Mouse (Mus musculus): ENCODE measurements around the gene Nktr.

Gene Nktr

DNA sequence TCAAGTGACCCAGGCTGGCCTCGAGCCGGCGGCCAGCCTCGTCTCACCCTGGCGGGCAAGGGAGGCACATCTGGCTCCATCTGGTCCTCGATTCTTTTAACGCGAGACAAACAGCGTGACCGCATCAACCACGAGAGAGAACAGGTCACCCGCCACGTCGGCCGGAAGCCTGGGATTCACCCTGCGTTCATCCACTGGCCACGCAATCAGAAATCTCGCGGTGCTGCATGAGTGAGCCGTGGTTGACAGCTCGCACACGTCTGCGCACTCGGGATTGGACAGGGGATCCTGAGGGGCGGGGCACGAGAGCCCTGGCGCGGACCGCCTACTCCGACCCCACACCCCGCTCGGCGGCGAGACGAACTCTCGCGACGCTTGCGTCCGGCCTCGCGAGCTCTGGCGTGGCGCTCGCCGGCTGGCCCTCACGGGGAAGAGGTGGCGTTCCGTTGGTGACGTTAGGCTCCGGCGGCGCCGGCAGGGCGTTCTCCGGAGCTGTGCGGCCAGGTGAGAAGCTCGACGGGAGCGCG is at the start of gene Nktr:
Gene Nktr, plus strand, starts transcription at position 378 of the 527 bp plus-strand sequence.
- DNase-seq (ENCODE audit: low spot score), result peak; percentile 98

DNA sequence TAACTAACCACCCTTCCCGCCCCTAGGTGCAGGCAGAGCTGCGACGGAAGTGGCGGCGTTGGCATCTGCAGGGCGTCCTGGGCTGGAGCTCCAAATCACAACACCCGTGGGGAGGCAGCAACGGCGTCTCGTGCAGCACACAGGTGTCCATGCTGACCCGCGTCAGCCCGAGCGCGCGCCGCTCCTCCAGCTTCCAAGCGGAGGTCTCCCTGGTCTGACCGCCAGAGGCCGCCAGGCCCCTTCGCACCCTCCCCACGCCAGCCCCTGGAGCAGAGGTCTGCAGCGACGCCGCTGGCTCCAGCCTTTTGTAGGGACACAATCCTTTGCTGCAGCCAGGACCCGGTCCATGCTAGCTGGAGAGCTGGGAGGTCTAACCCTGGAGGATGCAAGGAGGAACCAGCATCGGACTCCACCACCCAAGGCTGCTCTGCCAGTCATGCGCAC is 49.6 kb upstream of the Nktr start:
- peak; percentile 74 for DNase-seq (ENCODE audit: low spot score)

DNA sequence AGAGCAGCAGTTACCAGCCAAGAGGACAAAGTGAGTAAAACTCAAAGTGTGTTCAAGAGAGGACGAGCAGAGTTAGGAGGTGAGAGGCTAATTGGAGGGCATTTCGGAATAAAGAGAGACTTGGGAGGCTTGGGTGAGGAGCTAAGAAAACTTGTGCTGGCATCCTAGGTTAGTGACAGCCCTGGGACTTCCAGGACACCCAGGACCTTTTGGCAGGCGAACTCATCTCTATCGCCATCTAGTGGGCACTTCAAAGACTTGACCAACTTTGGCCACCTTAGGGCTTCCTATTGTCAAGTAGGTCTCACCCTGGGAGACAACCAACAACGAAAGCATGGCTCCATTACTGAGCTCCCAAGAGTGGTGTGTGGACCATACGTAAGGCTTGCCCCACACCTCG is 47.7 kb upstream of the Nktr start:
- DNase-seq (ENCODE audit: low spot score), result peak; percentile 76

DNA sequence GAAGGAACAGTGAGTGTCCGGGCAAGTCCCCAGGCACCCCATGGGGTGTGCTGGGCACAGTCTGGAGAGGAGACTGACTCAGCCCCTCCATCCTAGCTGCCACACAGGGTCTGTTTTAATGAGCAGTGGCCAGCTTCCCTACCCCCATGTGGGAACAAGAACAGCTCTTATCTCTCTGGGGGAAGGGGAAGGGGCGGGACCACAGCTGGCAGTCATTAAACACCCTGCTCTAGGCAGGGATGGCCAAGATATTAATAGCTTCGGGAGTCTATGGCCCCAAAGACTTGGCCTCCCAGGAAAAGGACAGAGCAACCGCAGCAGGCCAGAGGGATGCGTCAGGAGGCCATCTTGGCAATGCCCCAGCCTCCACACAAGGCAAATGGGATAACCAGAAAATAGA is 46.7 kb upstream of the Nktr start:
- no peak for DNase-seq (ENCODE audit: low spot score)

DNA sequence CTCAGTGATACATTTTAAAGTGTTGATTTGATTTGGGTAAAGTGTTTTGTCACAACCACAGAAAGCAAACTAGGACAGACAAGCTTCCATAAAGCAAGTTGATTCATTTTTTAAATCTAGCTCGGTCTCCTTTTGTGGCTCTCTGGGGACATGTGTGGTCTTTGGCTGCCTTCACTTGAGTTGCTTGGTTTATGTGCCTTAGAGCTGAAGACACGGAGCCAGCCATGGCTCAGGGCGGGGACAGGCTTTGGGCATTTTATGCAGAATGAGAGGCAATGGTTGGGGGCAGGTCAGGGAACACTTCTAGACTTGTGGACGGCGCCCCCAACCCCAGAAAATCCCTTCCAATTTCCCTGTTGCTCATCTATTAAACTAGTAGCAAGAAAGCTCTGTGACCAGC is 45.3 kb upstream of the Nktr start:
- DNase-seq (ENCODE audit: low spot score), result no peak

DNA sequence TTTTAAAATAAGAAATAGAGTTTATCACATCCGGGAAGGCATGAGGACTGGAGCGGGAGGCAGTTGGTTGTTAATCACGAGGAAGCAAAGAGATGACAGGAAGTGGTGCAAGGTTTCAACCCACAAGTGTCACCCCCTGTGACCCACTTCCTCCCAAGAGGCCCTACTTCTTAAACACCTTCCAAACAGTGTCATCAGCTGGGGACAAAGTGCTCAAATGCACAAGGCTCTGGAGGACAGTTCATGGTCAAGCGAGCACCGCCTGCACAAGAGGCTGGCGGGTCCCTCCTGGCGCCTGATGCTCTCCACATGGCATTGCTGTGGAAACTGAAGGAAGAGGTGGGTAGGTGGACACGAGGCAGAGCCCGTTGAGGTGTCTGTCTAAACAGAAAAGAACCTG is 44.0 kb upstream of the Nktr start:
- no peak for DNase-seq (ENCODE audit: low spot score)

DNA sequence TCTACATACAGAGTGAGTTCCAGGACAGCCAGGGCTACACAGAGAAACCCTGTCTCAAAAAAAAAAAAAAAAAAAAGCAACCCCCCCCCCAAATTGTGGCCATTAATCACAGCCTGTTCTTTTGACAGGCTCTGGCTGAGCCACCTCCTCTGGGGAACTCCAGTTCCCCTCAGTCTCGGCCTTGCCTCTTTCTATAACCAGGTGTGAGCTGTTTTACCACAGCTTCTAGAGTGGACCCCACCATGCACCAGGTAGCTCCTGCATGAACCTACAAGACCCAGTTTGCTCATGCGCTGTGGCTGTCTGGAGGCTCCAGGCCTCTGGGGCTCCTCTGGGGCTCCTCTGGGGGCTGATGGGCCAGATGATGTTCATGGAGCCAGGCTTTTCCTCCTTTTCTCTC is 43.4 kb upstream of the Nktr start:
- DNase-seq (ENCODE audit: low spot score), result no peak

DNA sequence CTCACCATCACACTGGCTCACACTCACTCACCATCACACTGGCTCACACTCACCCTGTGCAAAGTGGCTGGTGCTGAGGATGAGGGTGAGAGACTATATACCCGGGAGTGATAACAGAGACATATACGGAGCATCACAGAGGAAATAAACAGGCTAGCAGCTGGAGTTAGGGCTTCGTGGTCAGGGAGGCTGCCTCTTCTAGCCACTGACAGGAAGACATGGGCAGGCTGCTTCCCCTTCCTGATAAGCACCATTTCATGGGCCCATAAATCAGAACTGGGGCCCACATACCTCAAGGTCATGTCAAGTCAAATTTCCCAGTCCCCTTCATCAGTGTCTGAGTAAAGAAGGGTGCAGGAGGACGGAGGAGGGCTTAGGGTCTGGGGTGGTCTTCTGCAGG is 41.9 kb upstream of the Nktr start:
- no peak for DNase-seq (ENCODE audit: low spot score)

DNA sequence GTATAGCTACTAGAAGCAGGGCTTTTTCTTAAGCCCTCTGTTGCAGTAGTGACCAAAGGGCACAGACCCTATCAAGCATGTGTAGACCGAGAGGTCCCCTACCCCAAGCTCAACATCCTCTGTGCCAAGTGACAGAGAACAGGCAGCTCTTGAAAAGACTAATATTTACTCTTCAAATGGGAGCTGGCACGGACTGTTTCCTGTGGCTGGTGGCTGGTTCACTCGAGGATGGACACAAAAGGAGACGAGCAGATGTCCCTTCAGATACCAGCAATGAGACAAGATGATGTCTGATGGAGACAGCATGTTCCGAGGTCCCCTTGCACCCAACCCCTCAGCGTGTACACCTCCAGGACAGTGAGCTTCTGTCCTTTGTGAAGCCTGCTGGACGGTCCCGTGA is 41.5 kb upstream of the Nktr start:
- no peak for DNase-seq (ENCODE audit: low spot score)

DNA sequence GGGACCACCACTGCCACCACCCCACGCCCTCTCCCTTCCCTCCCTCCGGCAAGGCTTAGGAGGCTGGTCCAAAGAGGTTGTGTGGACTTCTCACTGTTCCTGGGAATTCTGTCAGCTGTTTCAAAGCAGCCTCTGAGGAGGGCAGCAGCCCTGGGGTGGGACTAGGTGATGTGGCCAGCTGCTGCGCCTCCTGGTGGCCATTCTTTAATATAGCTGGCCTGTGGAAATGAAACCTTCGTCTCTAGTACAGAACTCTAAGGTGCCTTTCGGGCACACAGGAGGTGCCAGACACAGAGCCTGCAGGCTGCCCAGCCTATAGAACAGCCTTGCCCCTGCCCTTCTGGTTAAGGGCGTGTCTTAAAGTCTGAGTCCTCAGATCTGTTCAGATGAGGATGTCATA is 39.4 kb upstream of the Nktr start:
- DNase-seq (ENCODE audit: low spot score), result peak; percentile 47

DNA sequence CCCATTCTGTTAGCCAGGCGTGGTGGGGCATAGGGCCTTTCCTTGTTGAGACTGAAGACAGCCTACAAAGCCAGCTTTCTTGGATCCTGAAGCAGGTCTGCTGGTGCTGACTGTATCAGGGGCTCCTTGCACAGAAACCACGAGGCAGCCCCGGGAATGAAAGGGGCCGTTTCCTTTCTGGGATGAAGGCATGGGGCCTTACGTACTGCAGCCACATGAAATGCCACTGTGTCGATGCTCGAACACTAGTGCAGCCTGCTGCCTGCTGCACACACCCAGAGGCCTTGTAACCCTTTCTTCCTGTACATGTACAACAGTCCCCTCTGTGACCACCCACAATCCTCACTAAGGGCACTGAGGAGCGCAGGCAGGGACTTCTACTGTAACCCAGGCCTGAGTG is 37.8 kb upstream of the Nktr start:
- no peak for DNase-seq (ENCODE audit: low spot score)

DNA sequence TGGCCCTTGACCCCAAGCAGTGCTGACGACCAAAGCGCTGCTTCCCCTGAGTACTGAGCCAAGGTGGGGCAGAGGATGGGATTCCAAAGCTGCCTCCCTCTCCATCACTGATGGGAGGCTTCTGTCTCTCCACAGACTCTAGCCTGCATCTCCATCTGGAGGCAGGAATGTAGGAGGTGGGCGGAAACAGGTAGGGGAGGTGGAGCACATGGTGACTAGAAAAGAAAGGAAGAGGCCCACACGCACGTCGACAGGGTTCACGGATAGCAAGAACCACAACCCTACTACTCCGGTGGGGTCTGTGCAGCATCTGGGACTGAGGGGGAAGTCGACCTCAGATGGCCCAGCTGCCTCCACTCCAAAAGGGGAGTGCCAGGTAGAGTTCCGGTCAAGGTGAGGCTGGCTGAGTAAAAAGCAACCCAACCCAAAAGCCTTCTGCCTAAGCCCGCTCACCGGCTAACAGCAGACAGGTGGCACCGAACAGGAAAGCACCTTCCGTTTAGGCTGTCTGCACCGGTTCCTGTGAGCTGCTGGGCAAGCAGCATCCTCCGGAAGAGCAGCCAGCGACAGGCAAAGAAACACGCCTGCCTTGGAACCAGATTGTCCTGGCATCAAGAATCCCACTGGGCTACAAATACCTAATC is 36.8 kb upstream of the Nktr start:
- no peak for DNase-seq (ENCODE audit: low spot score)

DNA sequence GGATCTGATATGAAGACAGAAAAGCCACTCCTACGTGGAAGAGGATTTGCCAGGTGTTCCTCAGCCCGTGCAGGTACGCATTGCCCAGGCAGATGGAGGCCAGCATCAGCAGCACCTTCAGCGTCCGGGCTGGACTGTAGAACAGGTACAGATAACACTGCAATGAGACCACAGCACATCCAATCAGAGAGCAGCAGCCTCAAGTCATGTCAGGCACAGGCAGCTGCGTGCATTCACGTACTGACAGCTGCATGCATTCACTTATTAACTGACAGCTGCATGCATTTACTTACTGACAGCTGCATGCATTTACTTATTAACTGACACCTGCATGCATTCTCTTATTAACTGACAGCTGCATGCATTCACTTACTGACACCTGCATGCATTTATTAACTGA is 34.3 kb upstream of the Nktr start:
- no peak for DNase-seq (ENCODE audit: low spot score)

DNA sequence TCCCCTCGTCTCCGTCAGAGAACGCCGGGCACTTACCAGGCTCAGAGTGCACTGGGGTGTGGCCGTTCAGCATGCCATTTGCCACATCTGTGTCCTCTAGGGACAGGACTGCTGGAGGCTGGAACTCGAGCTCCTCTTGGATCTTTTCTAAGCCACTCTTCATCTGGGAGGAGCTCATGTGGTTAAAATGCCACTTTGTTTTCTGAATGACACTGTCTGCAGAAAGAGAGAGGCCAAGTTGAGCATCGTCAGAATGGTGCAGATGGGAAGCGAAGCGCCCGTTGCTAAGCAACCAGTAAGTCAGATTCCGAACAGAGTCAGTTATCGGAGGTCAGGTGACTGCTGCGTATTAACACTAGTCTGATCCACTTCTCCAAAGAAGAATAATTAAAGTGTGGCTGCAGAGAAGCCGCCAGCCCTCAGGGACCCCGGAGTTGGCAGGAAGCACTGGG is 28.7 kb upstream of the Nktr start:
- DNase-seq (ENCODE audit: low spot score), result no peak

DNA sequence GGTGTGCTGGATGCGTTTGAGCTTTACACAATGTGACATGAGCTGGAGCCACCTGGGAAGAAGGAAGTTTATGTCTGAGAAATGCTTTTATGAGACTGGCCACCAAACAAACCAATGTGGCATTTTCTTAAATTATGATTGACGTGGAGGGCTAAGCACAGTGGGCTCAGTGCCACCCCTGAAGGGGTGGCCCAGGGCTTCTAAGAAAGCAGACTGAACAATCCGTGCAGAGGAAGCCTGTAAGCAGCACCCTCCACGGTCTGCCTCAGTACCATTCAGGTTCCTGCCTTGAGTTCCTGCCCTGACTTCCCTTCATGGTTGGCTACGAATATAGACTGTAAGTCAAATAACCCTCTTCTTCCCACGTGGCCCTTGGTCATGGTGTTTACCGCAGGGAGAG is 28.2 kb upstream of the Nktr start:
- DNase-seq (ENCODE audit: low spot score), result no peak

DNA sequence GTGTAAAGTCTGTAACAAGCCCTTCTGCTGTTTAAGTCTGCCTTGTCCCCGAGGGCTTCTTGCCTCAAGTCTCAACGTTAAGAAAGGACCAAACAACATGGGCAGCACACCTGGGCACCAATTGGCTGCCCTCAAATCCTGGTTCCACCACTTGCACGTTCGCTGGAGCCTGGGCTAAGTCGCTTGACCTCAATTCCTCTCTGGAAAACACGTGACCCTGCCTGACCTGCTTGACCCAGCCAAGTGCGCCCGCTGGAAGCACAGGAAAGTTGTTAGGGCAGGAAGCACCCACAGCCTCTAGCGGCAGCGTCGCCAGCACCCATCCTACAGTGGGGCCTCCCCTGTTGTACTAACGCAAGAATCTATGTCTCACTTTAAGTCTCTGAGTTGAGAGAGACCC is 24.2 kb upstream of the Nktr start:
- DNase-seq (ENCODE audit: low spot score), result no peak

DNA sequence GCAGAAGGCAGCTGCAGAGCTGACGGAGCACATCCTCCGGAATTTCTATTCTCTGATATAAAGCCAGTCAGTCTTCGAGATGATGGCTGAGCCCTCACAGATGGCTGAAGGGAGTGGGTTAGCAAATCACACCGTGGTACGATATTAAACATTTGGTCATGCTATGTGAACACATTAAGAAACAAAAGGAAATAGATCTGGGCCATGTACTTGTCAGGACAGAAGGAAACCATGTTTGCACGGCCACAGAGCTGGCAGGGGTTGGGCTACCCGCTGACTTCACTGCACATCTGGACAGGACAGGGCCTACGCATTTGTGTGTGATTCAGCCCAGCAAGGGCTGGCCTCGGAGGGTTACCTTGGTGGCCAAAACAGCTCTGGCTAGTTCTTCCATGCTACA is 22.3 kb upstream of the Nktr start:
- DNase-seq (ENCODE audit: low spot score), result no peak

DNA sequence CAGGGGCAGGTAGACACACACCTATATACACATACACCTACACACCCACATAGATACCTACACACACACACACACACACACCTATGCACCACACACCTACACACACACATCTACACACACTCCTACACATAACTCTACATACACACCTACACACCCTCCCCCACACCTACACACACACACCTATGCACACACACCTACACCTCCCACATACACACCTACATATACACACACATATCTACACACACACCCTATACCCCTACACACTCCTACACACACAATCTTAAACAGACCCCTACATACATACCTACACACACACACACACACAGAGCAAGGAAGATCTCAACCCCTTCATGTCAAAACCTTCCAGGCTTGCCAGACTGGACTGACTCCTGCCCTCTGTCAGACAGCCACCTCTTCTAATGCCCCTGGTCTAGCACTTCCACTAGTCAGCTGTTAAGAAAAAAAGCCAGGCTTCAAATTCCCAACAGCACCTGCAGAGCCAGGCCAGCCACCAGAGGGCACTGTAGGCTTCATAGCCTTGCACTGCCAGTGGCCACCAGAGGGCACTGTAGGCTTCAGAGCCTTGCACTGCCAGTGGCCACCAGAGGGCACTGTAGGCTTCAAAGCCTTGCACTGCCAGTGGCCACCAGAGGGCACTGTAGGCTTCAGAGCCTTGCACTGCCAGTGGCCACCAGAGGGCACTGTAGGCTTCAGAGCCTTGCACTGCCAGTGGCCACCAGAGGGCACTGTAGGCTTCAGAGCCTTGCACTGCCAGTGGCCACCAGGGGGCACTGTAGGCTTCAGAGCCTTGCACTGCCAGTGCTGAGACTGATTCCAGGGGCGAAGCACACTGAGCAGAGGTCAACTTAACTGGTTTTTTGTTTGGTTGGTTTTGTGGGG is 21.6 kb upstream of the Nktr start:
- peak; percentile 60 for DNase-seq (ENCODE audit: low spot score)

DNA sequence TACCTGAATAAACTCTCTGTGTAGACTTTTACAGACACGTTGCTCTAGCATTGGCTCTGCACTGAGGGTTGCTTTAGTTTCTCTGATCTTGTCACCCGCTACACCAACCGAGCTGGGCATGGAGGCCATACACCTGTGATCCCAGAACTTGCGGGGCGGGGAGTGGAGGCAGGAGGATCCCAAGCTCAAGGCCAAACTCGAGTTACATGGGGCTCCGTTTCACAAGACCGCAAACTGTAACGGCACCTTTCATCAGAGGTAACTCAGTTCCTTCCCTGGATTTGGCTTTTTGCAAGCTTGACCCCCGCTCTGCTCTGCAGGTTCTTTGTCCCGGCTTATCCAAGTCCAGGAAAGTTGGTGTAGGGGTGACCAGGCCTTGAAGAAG is 14.7 kb upstream of the Nktr start:
- no peak for DNase-seq (ENCODE audit: low spot score)

DNA sequence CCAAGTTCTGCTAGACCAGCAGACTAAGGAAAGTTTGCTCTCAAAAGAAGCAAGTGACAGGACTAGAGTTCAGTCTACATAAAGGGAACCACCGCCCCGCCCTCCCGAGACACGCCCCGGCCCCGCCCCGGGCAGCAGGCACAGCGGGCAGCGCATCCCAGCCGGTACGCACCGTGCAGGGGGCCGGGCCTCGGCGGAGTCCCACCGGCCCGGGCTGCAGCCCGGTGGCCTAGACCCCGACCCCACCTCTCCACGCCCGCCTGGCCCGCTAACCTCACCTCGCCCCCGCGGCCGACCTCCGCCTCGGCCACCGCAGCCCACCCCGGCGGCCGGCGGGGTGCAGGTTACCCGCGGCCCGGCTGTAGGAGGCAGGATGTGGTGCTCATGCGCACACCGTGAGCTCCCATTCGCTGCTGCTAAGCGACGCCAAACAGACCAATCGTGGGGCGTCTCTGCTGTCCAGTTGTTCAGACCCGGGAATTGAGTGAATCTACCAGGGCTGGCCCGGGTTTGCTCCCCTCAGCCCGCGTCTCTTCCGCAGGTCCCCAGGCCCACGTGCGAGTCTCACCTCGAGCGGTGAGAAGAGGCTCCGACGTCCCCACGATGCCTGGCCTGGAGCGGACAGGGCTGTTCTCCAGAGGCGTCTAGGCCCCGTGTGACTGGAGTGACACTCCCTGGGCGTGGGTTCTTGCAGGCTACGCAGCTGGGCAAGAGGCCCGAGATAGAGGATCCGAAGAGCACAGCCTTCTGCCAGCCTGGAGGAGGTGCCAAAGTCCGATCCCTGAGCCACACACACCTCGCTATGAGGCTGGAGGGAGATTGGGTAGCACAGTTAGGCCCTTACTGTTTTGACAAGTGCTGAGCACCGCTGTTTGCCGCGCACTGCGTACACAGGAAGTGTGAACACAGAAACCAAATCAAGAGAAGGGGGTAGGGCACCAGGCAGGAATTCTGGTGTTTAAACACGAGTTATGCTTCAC is 14.0 kb upstream of the Nktr start, which contains the start of gene Sec22c:
Gene Sec22c, minus strand, starts transcription at position 845 of the 980 bp plus-strand sequence.
- peak; percentile 91 for DNase-seq (ENCODE audit: low spot score)

DNA sequence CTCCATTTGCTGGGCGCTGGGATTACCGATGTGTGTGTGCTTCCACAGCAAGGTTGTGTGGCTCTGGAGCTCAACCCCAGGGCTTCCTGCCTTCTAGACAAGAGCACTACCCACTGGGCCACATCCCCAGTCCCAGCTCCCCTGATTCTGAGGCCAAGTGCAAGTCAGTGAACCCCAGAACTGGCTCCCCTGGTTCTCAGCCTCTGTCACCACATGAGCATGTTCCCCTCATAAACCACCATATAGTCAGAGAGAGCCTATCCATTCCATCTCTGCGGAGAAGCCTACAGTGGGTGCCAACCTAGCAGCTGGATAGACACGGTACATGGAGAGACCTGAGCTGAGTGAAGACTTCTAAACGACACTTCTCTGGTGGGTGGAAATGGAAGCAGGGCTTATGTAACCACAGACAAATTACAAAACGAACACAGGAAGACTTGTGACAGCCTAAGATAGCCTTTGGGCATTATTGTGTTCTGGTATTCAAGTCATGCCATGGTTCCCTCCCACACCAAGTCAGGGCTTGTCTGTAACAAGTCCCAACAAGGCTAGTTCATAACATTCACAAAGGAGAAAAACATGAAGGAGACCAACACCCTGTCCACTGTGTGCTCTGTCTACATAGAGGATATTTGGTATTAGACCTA is 12.8 kb upstream of the Nktr start:
- no peak for DNase-seq (ENCODE audit: low spot score)

All from MN1 (cell line).